Mouse (Mus musculus): ENCODE results near the gene Ttc36. TPM values are rescaled to one million over a fixed set of nuclear protein-coding genes. Genes with fewer than 3 reads are reported as not detected.

Ttc36 gene
- polyA plus RNA-seq (2012; rRNA removed): 1.3 and 3.0 TPM in 2 replicates

DNA sequence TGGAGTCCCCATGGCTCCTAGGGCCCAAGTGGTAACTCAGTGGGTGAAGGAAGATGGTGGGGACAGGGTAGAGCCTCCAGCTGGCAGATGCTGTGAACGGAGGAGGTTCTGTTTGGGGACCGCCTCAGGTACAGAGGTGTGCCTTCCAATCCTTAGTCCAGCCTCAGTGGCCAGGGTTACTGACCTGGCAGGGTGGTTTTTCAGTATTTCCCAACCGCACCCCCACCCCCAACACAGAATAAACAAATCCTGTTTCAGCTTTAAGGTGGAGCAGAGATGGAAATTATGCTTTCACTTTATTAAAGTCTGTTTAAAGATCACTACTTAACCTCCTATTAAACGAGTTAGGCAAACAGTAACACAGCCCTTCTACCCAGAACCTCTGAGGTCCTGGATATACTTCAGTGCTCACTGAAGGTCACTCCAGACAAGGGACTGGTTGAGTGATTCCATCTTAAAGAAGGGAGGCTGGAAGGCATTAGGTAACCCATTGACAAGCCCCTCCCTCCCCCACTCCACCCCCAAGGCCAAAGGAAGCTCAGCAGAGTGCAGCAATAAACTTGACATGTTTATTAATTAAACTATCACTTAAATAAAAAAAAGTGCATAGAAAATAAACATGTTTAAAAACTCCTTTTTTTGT is at the start of gene Ttc36:
Gene Ttc36 (minus strand): TSS at position 265 of the 643 bp plus-strand sequence.
- no peak for DNase-seq (ENCODE audit: low read depth)

DNA sequence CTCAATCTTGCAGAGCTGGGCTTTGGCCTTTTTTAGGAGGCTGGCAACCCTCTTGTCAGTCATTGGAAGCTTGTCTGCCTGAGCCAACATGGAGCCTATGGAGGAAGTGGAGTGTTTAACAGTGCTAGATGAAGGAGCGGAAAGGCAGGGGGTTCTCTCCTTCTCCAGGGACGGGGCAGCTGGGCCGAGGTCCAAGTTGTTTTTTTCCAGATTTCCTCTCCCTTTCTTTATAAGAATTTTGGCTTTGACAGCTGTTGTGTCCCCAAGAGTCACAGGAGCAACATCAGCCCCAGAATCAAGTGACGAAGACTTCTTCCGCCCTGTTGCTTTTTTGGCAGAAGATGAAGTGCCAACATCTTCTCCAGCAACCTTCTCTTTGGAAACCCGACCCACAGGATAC is 44.6 kb upstream of the Ttc36 start:
- no peak for DNase-seq (ENCODE audit: low read depth)

DNA sequence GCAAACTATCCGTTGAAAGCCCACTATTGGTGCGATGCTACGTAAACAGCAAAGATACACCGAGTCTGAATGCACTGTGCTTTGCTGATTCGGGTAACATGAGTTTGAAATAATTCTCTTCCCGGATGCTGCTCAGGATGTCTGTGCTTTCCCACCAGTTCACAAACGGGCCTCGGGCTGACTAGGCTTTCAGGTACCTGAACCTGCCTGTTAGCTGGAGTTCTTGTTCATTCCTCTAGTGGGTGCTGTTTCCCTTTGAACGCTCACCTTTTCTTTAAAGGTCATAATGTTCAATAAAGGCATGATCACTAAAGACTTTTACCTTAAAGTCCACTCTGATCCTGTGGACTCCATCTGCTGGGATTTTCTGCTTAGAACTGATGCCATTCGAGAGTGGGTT is 38.4 kb upstream of the Ttc36 start:
- no peak for DNase-seq (ENCODE audit: low read depth)

DNA sequence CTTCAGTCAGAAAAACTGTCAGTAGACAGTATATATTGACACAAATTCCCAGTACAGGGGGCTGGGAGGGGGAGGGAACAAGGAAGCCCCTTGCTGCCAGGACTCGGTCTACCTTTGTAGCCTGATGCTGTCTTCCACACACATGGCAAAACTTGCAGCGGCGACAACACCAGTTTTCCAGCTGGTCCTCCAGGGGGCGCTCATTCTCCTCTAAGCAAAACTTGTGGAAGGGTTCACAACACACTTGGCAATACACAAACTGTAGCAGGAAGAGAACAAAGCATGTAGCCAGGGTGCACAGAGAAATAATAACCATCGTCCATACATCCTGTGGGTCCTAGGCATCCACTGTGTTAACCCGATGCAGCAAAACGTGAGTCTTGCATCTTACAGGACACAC is 33.6 kb upstream of the Ttc36 start:
- DNase-seq (ENCODE audit: low read depth): no peak

DNA sequence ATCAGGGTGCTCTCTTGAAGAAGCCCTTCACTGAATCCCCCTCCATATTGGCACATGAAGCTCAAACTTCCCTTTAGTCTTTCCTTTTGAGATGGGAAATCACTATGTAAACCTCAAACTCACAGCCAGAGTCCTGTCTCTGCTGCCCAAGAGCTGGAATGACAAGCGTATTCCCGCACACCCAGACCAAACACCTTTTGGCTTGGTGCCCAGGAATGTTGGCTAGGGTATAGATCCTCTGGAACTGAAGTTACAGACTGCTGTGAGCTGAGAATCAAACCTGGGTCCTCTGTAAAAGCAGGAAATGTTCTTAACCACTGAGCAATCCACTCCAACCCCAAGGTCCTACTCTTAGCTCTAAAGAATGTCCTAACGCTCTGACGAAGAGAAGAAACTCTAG is 29.5 kb upstream of the Ttc36 start:
- no peak for DNase-seq (ENCODE audit: low read depth)

DNA sequence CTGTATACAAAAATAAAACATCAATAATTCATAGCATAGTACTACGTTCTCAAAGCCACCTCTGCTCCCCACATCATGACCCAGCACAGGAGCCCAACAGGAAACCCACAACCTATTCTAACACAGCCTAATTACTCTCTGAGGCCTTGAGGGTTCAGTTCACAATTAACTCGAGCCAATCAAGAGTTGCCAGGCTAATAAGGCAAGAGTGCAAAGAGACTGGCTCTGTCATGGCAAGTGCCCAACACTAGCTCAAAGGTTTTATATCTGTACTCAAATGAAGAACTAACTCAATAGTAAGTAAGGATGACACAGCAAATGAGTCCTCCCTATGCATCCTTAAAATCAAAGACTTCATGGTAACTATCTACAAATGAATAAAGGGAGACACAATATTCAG is 27.6 kb upstream of the Ttc36 start:
- DNase-seq (ENCODE audit: low read depth): no peak

DNA sequence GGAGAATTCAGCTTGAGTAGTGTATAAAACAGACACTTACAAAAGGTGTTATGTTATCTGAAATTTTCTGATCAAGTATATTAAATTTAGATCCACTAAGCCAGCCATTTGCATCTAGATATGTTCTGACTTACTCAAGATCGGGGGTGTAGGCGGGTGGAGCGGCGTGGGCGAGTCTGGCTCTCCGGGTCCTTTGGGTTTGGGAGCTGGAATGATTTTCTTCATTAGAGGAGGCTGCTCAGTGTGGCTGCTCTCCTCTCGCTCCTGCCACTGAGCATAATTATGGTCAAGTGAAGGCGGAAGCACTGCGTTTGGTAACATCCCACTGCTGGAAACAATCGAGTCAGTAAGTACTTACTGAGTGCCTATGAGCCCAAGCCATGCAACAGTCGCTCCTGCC is 26.1 kb upstream of the Ttc36 start:
- no peak for DNase-seq (ENCODE audit: low read depth)

DNA sequence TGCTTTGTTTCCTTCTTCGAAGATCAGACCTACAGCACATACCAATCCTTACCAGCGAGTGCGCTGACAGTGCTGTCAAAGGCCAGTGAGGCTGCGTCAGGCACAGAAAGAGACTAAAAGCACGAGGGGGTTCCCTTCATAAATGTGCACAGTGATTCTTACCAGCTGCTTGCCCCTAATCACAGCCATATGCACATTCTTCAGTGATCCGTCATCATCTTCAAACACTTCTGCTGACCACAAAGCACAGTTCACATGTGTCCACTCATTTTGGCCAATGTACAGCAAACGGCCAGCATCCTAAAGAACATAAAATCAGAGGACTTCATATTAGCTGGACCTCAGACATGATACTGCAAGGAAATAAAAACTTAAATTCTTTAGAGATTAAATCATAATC is 23.8 kb upstream of the Ttc36 start:
- DNase-seq (ENCODE audit: low read depth): no peak

DNA sequence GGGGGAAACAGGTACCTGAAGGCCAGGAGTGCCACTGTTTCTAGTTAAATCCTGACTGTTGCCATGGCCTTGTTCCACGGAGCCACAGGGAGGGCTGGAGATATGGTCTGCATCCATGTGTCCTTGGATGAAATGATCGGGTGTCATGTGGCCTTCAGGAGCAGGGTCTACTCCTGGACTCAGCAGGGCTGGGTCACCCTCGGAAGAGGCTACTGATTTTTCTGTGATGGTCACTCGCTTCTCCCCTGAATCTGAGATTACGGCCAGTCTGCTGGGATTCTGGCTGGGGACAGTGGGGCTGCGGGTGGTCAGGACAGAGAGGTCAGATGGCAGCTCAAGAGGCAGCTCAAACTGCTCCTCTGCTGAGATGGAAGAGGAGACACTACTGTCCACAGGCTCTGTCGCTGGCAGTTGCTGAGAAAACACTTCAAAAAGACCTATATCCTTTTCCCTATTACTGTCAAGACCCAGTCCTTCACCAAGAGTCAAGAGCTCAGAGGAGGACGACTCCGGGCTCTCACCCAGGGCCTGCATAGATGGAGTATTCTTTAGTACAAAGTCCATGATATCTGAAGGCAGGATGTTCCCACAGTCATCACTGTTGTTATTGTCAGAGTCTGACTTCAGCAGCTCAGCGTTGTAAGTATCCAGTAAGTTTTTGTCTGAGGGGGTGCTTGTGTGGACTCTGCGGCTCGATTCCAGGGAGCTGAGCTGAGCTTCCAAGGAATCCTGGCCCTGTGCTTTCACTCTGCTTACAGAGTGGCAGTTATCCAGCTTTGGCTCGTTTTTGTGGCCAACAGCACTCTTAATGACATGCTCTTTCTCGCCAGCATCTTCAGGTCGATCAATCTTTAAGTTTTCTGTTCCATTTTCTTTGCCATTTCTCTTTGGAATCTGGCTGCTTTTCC is 17.3 kb upstream of the Ttc36 start:
- no peak for DNase-seq (ENCODE audit: low read depth)

DNA sequence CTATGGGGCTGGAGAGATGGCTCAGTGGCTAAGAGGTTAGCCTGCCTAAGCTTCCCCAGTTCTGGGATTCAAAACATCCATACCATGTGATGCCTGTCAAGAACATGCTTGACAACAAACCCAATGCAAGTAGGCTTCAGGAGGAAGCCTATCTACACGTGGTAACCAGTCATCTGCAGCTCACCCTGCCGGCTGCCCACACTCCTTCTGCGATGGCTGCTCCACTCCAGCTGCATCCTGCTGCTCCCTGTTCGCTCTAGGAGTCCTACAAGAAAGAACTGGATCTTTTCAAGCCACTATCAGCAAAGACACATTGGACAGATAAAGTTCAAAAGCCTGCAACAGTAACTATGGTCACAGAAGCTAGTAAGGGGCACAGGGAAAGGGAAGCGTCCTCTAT is 14.7 kb upstream of the Ttc36 start:
- no peak for DNase-seq (ENCODE audit: low read depth)

DNA sequence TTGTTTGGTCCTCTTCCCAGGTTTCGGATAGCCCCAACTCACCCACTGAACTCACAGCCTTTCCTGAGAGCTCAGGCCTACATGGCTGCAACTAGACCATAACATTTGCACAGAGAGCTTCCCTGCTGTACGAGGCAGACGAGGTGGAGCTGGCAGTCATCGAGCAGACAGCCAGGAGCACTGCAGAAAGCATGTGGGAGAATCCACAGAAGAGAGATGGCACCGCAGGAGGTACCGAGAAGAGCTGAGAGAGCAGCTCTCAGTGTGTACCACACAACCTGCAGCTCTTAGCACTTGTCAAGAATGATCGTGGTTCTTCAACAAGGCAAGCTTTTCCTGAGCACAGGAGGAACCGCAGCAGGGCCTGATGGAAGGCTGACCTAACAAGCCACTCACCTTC is 11.3 kb upstream of the Ttc36 start:
- DNase-seq (ENCODE audit: low read depth): no peak

DNA sequence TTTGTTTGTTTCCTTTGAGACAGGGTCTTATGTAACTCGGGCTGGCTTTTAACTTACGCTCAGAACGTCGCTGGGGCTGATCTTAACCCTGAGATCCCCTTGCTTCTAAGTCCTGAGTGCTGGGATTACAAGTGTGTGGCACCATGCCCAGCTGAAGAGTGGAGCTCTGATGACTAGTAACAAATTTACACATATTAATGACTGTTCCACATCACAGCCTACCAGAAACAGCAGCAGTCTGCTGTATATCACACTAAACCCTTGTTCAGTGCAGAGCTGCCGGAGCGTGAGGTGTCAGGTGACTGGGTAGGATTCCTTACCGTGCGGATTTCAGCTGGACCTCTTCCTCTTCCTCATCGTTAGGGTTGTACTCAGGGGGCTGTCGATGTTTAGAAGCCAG is 7.4 kb upstream of the Ttc36 start:
- no peak for DNase-seq (ENCODE audit: low read depth)

DNA sequence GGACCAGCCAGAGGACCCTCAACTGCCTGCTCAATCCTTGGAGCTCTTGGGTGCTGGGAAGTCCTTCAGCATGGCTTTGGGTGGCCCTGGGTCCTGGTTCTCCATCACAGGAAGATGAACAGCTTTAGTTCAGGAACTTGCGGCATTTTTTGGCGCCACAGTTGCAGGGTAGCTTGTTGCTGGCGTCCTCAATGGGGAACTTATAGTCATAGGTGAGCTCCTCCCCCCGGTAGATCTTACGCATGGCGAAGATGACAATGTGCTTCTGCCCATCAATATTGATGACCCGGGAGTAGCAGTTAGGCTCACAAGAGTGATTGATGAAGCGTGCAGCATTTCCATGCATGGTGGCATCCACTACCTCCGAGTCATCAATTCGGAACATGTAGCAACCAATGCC is 4.9 kb upstream of the Ttc36 start:
- no peak for DNase-seq (ENCODE audit: low read depth)

DNA sequence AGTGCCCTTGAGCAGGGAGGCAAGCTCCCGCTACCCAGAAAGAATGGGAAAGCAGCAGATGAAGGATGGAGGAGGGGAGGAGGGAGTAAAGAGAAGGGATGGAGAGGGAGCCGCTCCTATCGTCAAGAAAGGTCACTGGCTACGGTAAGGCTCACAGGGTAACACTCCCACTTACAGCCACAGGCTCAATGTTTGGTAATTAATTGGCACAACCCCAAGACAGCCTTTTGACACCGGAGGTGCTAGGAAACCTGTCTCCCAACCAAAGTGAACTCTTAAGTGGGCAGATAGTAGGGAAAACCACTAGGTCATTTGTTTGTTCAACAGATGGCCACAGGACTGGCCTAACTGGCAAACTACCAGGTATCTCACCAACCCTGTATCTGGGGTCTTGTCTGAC is 4.3 kb upstream of the Ttc36 start:
- no peak for DNase-seq (ENCODE audit: low read depth)

DNA sequence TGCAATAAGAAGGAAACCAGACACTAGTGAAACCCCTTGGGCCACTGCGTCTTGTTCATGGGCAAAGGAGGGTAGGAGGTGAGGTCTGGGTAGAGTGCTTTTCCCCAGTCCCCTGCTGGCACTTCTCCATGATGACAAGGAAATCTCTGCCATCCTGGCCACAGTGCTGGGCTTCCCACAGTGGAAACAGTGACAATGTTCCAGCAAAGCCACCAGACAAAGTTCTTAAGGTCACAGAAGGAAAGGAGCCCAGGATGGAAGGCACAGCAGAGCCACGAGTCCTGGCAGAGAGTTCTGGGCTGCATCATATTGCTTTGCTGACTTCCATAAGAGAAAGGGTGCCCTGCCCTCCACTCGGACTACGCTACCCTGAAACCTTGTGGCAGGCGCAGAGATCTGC is 2.7 kb upstream of the Ttc36 start:
- no peak for DNase-seq (ENCODE audit: low read depth)

DNA sequence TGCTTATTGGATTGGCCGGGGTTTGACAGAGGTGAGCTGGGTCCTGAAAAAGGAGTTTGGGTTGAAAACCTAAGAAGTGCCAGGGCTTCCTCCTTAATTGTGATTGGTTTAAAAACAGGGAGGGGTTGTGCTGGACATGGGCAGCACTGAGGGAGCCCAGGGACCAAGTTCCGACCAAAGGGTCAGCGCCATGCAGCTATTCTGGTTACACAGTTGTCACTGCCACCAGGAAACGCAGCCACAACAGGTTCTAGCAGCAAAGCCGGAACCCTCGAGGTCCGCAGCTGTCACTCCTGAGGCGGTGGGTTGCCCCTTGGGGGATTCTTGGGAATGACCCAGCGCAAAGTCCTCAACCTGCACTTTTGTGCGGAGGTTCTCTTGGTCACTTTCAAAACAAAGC is 1.8 kb upstream of the Ttc36 start:
- DNase-seq (ENCODE audit: low read depth): no peak

DNA sequence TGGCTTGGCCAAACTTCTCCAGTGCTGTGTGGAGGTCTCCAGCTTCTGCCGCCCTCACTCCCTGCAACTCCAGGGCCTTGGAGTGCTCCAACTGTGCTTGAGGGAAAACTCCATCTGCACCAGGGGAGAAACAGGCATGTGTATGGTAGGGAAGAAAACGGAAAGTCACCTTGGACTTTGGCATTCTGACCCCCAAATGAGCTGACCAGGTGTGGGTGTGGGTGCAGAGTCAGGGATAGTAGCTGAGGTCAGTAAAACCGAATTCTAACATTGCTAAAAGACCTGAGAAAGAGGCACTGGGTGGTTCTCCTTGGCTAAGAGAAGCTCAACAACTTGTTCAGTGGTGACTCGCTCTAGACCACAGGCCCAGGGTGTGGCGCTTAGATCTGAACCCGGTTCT is 1.2 kb downstream of the Ttc36 start:
- DNase-seq (ENCODE audit: low read depth): no peak

DNA sequence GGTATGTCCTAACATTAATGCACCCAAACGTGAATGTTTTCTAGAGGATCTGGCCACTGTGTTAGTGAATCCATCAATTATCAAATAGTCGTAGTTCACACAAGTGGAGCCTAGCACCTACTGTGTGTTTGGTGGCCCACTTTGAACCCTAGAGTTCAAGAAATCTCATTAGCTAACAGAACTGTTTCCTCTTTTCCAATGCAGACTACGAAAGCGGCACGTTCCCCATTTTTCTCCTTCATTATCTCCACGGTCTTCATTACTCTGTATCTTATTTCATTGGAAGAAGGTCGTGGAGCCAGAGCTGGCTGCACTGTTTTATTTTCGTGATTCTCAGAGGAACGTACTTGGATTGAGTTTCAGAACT is 2.9 kb downstream of the Ttc36 start:
- DNase-seq (ENCODE audit: low read depth): no peak

DNA sequence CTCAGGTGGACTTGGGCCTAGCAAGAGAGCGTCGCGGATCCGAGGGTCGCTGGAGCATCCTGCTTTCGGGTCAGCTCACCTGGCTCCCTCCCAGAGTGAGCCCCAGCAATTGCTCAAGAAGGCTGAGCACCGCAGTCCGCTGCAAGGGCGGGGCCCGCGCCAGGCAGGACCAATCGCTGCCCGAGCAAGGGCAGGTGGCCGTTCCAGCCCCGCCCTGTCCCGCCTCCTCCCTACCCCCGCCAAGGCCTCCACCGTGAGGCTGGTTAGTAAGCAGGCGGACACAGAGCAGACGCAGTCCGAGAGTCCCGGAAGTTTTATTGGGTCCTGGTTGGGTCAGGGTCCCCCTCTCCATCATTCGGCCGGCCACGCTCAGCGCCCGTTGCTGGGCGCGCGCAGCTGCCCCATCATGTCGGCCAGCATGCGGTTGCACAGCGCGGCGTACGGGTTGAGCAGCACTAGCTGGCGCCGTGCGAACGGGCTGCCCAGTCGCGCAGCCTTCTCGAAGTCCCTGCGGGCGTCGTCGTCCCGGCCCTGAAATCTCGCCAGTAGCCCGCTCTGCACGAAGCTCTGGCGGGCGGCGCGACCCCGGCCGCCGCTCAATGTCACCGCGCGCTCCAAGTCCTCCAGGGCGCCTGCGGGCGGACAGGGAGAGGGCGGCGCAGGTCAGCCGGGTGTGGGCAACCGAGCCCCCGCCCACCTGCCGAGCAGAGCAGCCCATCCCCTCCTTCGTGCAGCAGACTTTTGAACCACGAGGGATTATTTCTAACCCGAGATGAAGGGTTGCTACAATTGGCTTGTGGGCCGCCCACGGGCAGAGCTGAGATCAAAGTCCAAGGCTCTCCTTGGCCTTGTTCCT is 3.5 kb downstream of the Ttc36 start, which contains the start of gene Tmem25:
Gene Tmem25 (minus strand): TSS at position 206 of the 856 bp plus-strand sequence.
- no peak for DNase-seq (ENCODE audit: low read depth)

DNA sequence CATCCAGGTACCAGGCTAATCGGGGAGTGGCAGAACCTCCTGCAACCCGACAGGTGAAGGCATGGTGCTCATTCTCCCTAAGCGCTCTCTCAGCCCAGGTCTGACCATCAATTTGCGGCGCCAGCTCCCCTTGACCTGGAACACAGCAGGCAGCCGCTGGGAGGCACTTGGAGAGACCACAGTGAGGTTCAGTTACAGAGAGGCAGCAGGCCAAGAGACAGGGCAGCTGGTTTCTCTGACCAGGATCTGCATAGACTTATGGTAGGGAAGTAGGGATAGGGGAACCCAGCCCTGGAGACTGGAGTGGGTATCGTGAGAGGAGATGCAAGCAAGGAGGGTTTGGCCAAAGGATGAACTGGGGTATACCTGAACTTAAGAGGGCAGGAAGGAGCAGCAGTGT is 4.6 kb downstream of the Ttc36 start:
- DNase-seq (ENCODE audit: low read depth): no peak

DNA sequence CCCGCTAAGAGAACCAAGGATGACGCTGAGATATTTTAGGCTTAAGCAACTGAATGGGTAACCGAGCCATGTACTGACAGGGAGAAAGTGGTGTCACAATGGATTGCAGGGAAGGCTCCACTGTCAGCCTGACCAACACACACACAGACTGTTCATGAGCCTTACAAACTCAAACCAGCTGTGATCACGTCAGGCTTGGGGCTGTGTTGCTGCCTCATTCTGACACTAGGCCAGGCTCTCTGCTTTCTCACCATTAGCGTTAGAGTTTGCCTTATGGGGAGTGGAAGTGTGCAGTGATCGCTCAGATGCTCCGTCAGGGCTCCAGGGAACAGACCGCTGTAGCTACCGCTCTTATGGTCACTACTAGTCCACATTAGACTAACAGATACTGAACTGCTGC is 10.0 kb downstream of the Ttc36 start:
- DNase-seq (ENCODE audit: low read depth): no peak
